Mouse (Mus musculus): ENCODE measurements at regions not wholly inside any gene's neighbourhood (a gene's known extent, or its start where the extent isn't known, plus 50 kb on each side); places are given as distances from the start of the nearest gene placed in this dataset.

- TF ChIP-seq CTCF (IDR thresholded peaks at IDR 0.05; ENCODE audit: low read depth, low read length) (no peak), POLR2A (IDR thresholded peaks at IDR 0.05; ENCODE audit: insufficient read depth, low read length) (no peak)
Observed at GRCm38 (mm10) chr13:101049511-101049910, 216.3 kb upstream of the Slc30a5 start.

Measured in ES-Bruce4 (cell line).